Mouse (Mus musculus): ENCODE measurements around the gene Smim12. TPM values are rescaled to one million over a fixed set of nuclear protein-coding genes. Genes with fewer than 3 reads are reported as not detected.

Smim12 gene
- polyA plus RNA-seq, 1 experiment from 2014 or later = 67.2 TPM

DNA sequence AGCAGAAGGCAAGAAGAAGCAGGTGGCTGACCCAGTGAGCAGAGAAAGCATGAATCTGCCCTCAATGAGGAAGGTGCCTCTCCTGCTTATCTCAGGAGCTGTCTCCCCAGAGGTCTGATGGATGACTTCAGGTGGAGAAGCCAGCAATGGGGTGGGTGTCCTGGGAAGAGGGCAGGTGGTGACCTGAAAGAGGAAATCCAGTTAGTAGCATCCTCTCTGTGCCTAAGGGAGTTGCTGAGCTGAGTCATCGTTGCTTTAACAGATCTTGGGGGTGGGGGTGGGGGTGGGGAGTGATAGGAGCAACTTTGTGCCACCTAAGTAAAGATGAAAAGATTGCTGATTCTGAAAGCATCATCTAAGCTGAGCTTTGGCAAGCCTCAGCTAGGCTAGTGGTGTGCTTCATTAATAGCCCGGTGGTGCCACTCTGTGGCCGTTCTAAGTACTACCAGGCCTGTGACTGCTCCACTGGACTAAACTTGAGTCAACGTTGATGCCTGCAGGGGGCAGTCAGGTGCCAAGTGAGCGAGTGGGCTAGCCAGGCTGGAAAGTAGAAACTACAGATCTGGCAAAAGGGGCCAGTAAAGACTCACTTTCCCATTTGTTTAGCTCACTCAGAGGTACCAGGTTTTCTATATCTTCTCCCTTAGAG, 6.2 kb downstream of the Smim12 start:
- Histone ChIP-seq H3K27ac (ENCODE audit: low read length) (no peak overlapping the region), H3K36me3 (ENCODE audit: control insufficient read depth, insufficient read depth) (peaks cover 11% of the 10 kb centered on the region), H3K9ac (ENCODE audit: low read length) (no peak overlapping the region), H3K4me3 (ENCODE audit: low read length) (no peak overlapping the region), H3K9me3 (replicated peaks; ENCODE audit: control insufficient read depth, low read length) (0 out of 2 replicates have a peak, but pooled peaks cover 5% of the 10 kb centered on the region), H3K4me1 (ENCODE audit: control insufficient read depth, insufficient read depth, low read length) (peaks cover 14% of the 10 kb centered on the region), H3K4me2 (ENCODE audit: low read depth, low read length) (no peak overlapping the region), H3K27me3 (ENCODE audit: control insufficient read depth, insufficient read depth, low read length) (no peaks in the 10 kb centered on the region)
- ATAC-seq (replicated peaks; ENCODE audit: extremely low read depth, insufficient read depth, low FRiP score) = peak; percentile 69
- WGBS = 1% methylated on average over 5 of the region's 5 CpGs

GRCm38 (mm10) chr4:127251963-127252585, 8.5 kb downstream of the Smim12 start:
- H3K4me3 ChIP-seq (ENCODE audit: low read length) = peak overlapping the region; percentile 29
- peak; percentile 82 for ATAC-seq (replicated peaks; ENCODE audit: extremely low read depth, insufficient read depth, low FRiP score)
- peak overlapping the region; percentile 60 for H3K4me2 ChIP-seq (ENCODE audit: low read depth, low read length)
- 28% methylated on average over 22 of the region's 22 CpGs for WGBS
- H3K36me3 ChIP-seq (ENCODE audit: control insufficient read depth, insufficient read depth) = peaks cover 11% of the 10 kb centered on the region
- H3K27ac ChIP-seq (ENCODE audit: low read length) = peak overlapping the region; percentile 68
- peak overlapping the region; percentile 41 for H3K9ac ChIP-seq (ENCODE audit: low read length)
- H3K27me3 ChIP-seq (ENCODE audit: control insufficient read depth, insufficient read depth, low read length) = no peaks in the 10 kb centered on the region
- peaks cover 12% of the 10 kb centered on the region for H3K4me1 ChIP-seq (ENCODE audit: control insufficient read depth, insufficient read depth, low read length)
- H3K9me3 ChIP-seq (replicated peaks; ENCODE audit: control insufficient read depth, low read length) = 0 out of 2 replicates have a peak, but pooled peaks cover 6% of the 10 kb centered on the region

GRCm38 (mm10) chr4:127256739-127257138, 13.2 kb downstream of the Smim12 start:
- no peak overlapping the region for H3K27ac ChIP-seq (ENCODE audit: low read length)
- H3K4me1 ChIP-seq (ENCODE audit: control insufficient read depth, insufficient read depth, low read length) = peaks cover 20% of the 10 kb centered on the region
- no peak for ATAC-seq (replicated peaks; ENCODE audit: extremely low read depth, insufficient read depth, low FRiP score)
- 52% methylated on average over 5 of the region's 5 CpGs for WGBS
- no peaks in the 10 kb centered on the region for H3K36me3 ChIP-seq (ENCODE audit: control insufficient read depth, insufficient read depth)
- no peaks in the 10 kb centered on the region for H3K27me3 ChIP-seq (ENCODE audit: control insufficient read depth, insufficient read depth, low read length)
- no peak overlapping the region for H3K9ac ChIP-seq (ENCODE audit: low read length)
- H3K4me3 ChIP-seq (ENCODE audit: low read length) = no peak overlapping the region
- H3K4me2 ChIP-seq (ENCODE audit: low read depth, low read length) = no peak overlapping the region
- H3K9me3 ChIP-seq (replicated peaks; ENCODE audit: control insufficient read depth, low read length) = 0 out of 2 replicates have a peak, but pooled peaks cover 6% of the 10 kb centered on the region

GRCm38 (mm10) chr4:127258186-127258897, 14.8 kb downstream of the Smim12 start:
- Histone ChIP-seq H3K27me3 (ENCODE audit: control insufficient read depth, insufficient read depth, low read length) (no peaks in the 10 kb centered on the region), H3K9ac (ENCODE audit: low read length) (0 out of 2 replicates have a peak overlapping the region, but pooled peaks have one; percentile 4), H3K27ac (ENCODE audit: low read length) (peak overlapping the region; percentile 51), H3K9me3 (replicated peaks; ENCODE audit: control insufficient read depth, low read length) (0 out of 2 replicates have a peak, but pooled peaks cover 6% of the 10 kb centered on the region), H3K4me3 (ENCODE audit: low read length) (no peak overlapping the region), H3K4me1 (ENCODE audit: control insufficient read depth, insufficient read depth, low read length) (peaks cover 14% of the 10 kb centered on the region; the same call in 1 of the 2 replicates), H3K36me3 (ENCODE audit: control insufficient read depth, insufficient read depth) (no peaks in the 10 kb centered on the region), H3K4me2 (ENCODE audit: low read depth, low read length) (peak overlapping the region; percentile 30; the same call in 1 of the 2 replicates)
- 26% methylated on average over 12 of the region's 12 CpGs for WGBS
- peak; percentile 59 for ATAC-seq (replicated peaks; ENCODE audit: extremely low read depth, insufficient read depth, low FRiP score)

DNA sequence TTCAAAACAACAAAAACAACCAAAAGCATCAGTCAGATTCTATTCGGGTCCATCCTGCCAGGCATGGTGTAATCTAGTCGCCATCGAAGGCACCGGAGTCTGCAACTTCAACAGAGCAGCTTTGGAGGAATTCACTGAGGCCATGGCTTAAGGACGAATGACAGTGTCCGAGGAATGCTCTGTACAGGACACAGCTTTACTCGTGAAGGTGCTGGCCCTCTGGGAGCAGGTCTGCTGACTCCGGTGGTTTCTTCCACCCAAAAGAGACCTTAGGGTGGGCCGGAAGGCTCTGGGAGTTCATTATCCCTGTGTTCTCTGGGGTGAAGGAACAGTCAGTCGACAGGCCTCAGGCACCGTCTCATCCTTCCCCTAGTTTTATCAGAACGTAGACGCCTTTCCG, 18.0 kb downstream of the Smim12 start:
- peaks cover 14% of the 10 kb centered on the region; the same call in 1 of the 2 replicates for H3K4me1 ChIP-seq (ENCODE audit: control insufficient read depth, insufficient read depth, low read length)
- WGBS = 73% methylated on average over 14 of the region's 14 CpGs
- H3K27me3 ChIP-seq (ENCODE audit: control insufficient read depth, insufficient read depth, low read length) = no peaks in the 10 kb centered on the region
- H3K27ac ChIP-seq (ENCODE audit: low read length) = no peak overlapping the region
- no peak for ATAC-seq (replicated peaks; ENCODE audit: extremely low read depth, insufficient read depth, low FRiP score)
- no peaks in the 10 kb centered on the region for H3K9me3 ChIP-seq (replicated peaks; ENCODE audit: control insufficient read depth, low read length)
- H3K9ac ChIP-seq (ENCODE audit: low read length) = no peak overlapping the region
- no peaks in the 10 kb centered on the region for H3K36me3 ChIP-seq (ENCODE audit: control insufficient read depth, insufficient read depth)
- H3K4me3 ChIP-seq (ENCODE audit: low read length) = no peak overlapping the region
- H3K4me2 ChIP-seq (ENCODE audit: low read depth, low read length) = no peak overlapping the region

DNA sequence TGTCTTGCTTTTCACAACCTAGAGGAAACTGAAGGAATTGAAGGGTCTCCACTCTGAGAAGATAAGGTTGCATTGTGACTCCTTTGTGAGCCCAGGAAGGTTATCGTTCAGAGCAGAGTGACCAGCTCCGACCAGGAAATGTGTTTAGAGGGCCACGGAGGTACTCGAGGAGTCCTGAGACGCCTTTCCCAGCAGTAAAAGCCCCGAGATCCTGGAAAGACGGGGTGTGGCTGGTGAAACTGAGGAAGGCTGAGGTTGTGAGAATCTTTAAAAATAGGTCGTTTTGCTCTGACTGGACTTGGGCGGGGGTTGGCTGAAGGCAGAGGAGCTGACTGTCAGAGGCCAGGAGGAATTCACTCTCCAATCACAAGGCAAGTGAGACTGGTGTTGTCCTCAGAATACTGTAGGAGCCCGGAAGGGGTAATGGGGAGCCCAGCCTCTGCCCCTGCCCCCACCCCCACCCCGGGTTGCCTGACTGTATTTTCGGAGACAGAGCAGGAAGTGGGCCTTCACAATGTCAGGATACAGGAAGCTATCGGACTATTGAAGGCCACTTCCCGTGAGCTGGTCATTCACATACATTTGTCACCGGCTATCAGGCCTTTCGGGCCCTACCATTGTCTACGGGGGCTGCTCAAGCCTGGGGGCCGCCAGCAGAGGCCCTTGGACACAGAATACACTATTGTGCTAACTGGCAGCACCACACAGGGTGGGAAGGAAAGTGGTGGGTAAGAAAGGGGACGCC, 20.0 kb downstream of the Smim12 start:
- peaks cover 6% of the 10 kb centered on the region; the same call in 1 of the 2 replicates for H3K4me1 ChIP-seq (ENCODE audit: control insufficient read depth, insufficient read depth, low read length)
- WGBS = 47% methylated on average over 19 of the region's 19 CpGs
- H3K9me3 ChIP-seq (replicated peaks; ENCODE audit: control insufficient read depth, low read length) = no peaks in the 10 kb centered on the region
- H3K4me2 ChIP-seq (ENCODE audit: low read depth, low read length) = no peak overlapping the region
- peaks cover 4% of the 10 kb centered on the region; the same call in 1 of the 2 replicates for H3K27me3 ChIP-seq (ENCODE audit: control insufficient read depth, insufficient read depth, low read length)
- no peaks in the 10 kb centered on the region for H3K36me3 ChIP-seq (ENCODE audit: control insufficient read depth, insufficient read depth)
- peak overlapping the region; percentile 78 for H3K27ac ChIP-seq (ENCODE audit: low read length)
- H3K4me3 ChIP-seq (ENCODE audit: low read length) = no peak overlapping the region
- peak; percentile 56 for ATAC-seq (replicated peaks; ENCODE audit: extremely low read depth, insufficient read depth, low FRiP score)
- no peak overlapping the region for H3K9ac ChIP-seq (ENCODE audit: low read length)

DNA sequence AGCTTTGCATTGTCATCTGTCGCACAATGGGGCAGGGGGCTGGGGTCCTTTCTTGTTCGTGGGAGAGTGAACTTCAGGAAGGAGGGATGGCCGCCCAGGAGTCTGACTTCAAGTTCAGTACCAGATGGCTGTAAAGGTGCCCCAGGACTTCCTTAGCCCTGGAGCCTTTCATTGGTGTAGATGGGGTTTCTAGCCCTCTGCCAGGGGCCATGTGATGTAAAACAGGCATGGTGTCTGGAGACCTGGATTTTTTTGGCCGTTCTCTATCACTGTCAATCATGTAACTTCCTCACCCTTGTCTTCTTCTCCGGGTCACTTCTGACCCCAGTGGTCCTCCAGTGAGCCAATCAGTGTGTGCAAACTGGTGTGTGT, 20.6 kb downstream of the Smim12 start:
- Histone ChIP-seq H3K27ac (ENCODE audit: low read length) (peak overlapping the region; percentile 78), H3K4me2 (ENCODE audit: low read depth, low read length) (no peak overlapping the region), H3K4me1 (ENCODE audit: control insufficient read depth, insufficient read depth, low read length) (peaks cover 3% of the 10 kb centered on the region; the same call in 1 of the 2 replicates), H3K9ac (ENCODE audit: low read length) (no peak overlapping the region), H3K27me3 (ENCODE audit: control insufficient read depth, insufficient read depth, low read length) (peaks cover 5% of the 10 kb centered on the region), H3K9me3 (replicated peaks; ENCODE audit: control insufficient read depth, low read length) (no peaks in the 10 kb centered on the region), H3K4me3 (ENCODE audit: low read length) (no peak overlapping the region), H3K36me3 (ENCODE audit: control insufficient read depth, insufficient read depth) (no peaks in the 10 kb centered on the region)
- WGBS = 50% methylated on average over 5 of the region's 5 CpGs
- ATAC-seq (replicated peaks; ENCODE audit: extremely low read depth, insufficient read depth, low FRiP score) = 0 out of 2 replicates have a peak, but pooled peaks have one; percentile 18

DNA sequence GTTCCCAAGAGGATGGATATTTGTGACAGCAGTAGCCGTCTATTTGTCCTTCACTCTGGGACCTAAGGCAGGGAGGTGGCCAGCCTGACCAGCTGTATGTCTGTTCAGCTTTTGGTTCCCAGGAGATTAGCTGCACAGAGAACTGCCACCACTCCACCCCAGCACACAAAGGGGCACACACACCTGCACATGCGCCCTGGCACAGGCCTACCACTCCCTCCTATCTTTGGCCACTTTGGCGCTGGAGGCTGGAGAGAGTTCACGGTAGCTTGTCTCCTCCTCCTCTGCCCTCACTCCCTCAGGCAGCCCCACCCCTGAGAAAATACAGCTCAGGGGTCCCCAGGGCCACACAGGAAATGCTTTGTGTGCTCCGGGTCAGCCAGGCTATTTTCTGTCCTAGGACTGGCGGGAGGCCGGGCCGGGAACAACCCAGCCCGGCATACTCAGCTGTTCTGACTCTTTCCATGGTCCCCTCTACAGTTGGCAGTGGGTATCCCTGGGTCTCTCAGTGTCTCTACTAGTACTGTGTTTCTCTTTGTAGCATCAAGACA, 34.9 kb downstream of the Smim12 start:
- Histone ChIP-seq H3K4me3 (ENCODE audit: low read length) (no peak overlapping the region), H3K9me3 (replicated peaks; ENCODE audit: control insufficient read depth, low read length) (no peaks in the 10 kb centered on the region), H3K27me3 (ENCODE audit: control insufficient read depth, insufficient read depth, low read length) (no peaks in the 10 kb centered on the region), H3K36me3 (ENCODE audit: control insufficient read depth, insufficient read depth) (no peaks in the 10 kb centered on the region), H3K4me2 (ENCODE audit: low read depth, low read length) (no peak overlapping the region), H3K9ac (ENCODE audit: low read length) (no peak overlapping the region), H3K27ac (ENCODE audit: low read length) (peak overlapping the region; percentile 11), H3K4me1 (ENCODE audit: control insufficient read depth, insufficient read depth, low read length) (peaks cover 5% of the 10 kb centered on the region; the same call in 1 of the 2 replicates)
- 44% methylated on average over 9 of the region's 9 CpGs for WGBS
- peak; percentile 58 for ATAC-seq (replicated peaks; ENCODE audit: extremely low read depth, insufficient read depth, low FRiP score)
